ENCODE assay signal across 27 mouse cellular contexts in genomic region chr10:23938312-23938711, GRCm38 (mm10). TPM values are rescaled to one million over a fixed set of nuclear protein-coding genes. Genes with fewer than 3 reads are reported as not detected.
DNase-seq lines count a peak whose midpoint lies in the region; ATAC-seq lines count a peak whose summit lies in the region.
"Had no signal": no experiment of that assay in that cellular context is flagged by ENCODE, and none has a peak within 500 bp of the region (broad histone marks: within the 10 kb centered on the region; RNA-seq: fewer than 3 reads in every experiment).

TSS of gene Taar2 (plus strand) at chr10:23938572.

- 30% methylated on average over 6 of the region's 6 CpGs for WGBS in kidney, embryonic 14.5 days
- 27% methylated on average over 6 of the region's 6 CpGs for WGBS in midbrain, embryonic 16.5 days
- 65% methylated on average over 6 of the region's 6 CpGs for WGBS in midbrain, embryonic 10.5 days
- WGBS in neural tube, embryonic 14.5 days = 14% methylated on average over 6 of the region's 6 CpGs

- 0 out of 2 replicates have a peak, but pooled peaks have one; percentile 20 for ATAC-seq in cerebellum, adult (ENCODE audit: insufficient number of reproducible peaks, low FRiP score, low TSS enrichment)
- ATAC-seq in kidney, embryonic 14.5 days (ENCODE audit: low FRiP score, low TSS enrichment) = no peak
- peak; percentile 62; the same call in 1 of the 2 replicates for ATAC-seq in midbrain, embryonic 16.5 days
- ATAC-seq in neural tube, embryonic 14.5 days (ENCODE audit: low read depth) = peak; percentile 63
- ATAC-seq: forebrain, embryonic 14.5 days; intestine, postnatal 0 days; liver, postnatal 0 days had no signal

- H3K9ac ChIP-seq in kidney, embryonic 14.5 days (ENCODE audit: low read depth, low read length) = no peak within 1 kb of the TSS; the same call in 1 of the 2 replicates
- H3K9ac ChIP-seq in midbrain, embryonic 16.5 days (ENCODE audit: low read depth, low read length) = no peak within 1 kb of the TSS
- H3K9ac ChIP-seq in neural tube, embryonic 14.5 days (replicated peaks; ENCODE audit: low read depth, low read length) = no peak within 1 kb of the TSS
- H3K9ac ChIP-seq: limb, embryonic 12.5 days; liver, postnatal 0 days had no signal

- H3K4me2 ChIP-seq in kidney, embryonic 14.5 days (replicated peaks; ENCODE audit: low read depth, low read length) = 0 out of 2 replicates have a peak within 1 kb of the TSS, but pooled peaks have one; percentile 2
- peak within 1 kb of the TSS; percentile 32 for H3K4me2 ChIP-seq in midbrain, embryonic 16.5 days (ENCODE audit: low read length)
- H3K4me2 ChIP-seq in neural tube, embryonic 14.5 days (ENCODE audit: low read depth, low read length) = peak within 1 kb of the TSS; percentile 24; the same call in 1 of the 2 replicates
- H3K4me2 ChIP-seq: heart, embryonic 11.5 days; limb, embryonic 12.5 days; liver, embryonic 11.5 days had no signal

- no peaks in the 10 kb centered on the region for H3K27me3 ChIP-seq in kidney, embryonic 14.5 days (ENCODE audit: control insufficient read depth, insufficient read depth, low read length)
- no peaks in the 10 kb centered on the region for H3K27me3 ChIP-seq in midbrain, embryonic 16.5 days (ENCODE audit: control insufficient read depth, insufficient read depth, low read depth, low read length)
- no peaks in the 10 kb centered on the region for H3K27me3 ChIP-seq in midbrain, embryonic 10.5 days (ENCODE audit: low read depth, poor library complexity, severe bottlenecking)
- H3K27me3 ChIP-seq in neural tube, embryonic 14.5 days (ENCODE audit: control insufficient read depth, insufficient read depth, low read length) = no peaks in the 10 kb centered on the region
- H3K27me3 ChIP-seq: limb, embryonic 12.5 days had no signal

- H3K4me3 ChIP-seq in kidney, embryonic 14.5 days (ENCODE audit: low read length) = no peak within 1 kb of the TSS
- H3K4me3 ChIP-seq in midbrain, embryonic 16.5 days (ENCODE audit: low read depth, low read length) = no peak within 1 kb of the TSS
- H3K4me3 ChIP-seq in midbrain, embryonic 10.5 days = no peak within 1 kb of the TSS
- H3K4me3 ChIP-seq in neural tube, embryonic 14.5 days (ENCODE audit: low read depth, low read length) = no peak within 1 kb of the TSS
- H3K4me3 ChIP-seq: limb, embryonic 12.5 days had no signal

- H3K36me3 ChIP-seq in kidney, embryonic 14.5 days (ENCODE audit: control insufficient read depth, insufficient read depth, low read length) = no peaks in the 10 kb centered on the region
- H3K36me3 ChIP-seq in midbrain, embryonic 16.5 days (ENCODE audit: control insufficient read depth, insufficient read depth, low read length) = no peaks in the 10 kb centered on the region
- no peaks in the 10 kb centered on the region for H3K36me3 ChIP-seq in midbrain, embryonic 10.5 days
- H3K36me3 ChIP-seq in neural tube, embryonic 14.5 days (ENCODE audit: control insufficient read depth, insufficient read depth, low read length) = no peaks in the 10 kb centered on the region
- H3K36me3 ChIP-seq: limb, embryonic 12.5 days had no signal

- H3K9me3 ChIP-seq in kidney, embryonic 14.5 days (ENCODE audit: control insufficient read depth, low read length) = no peaks in the 10 kb centered on the region
- no peaks in the 10 kb centered on the region for H3K9me3 ChIP-seq in midbrain, embryonic 16.5 days (replicated peaks; ENCODE audit: control insufficient read depth, low read length, poor library complexity, severe bottlenecking)
- no peaks in the 10 kb centered on the region for H3K9me3 ChIP-seq in midbrain, embryonic 10.5 days (replicated peaks)
- H3K9me3 ChIP-seq in neural tube, embryonic 14.5 days (ENCODE audit: control insufficient read depth, low read length) = no peaks in the 10 kb centered on the region
- H3K9me3 ChIP-seq: limb, embryonic 12.5 days had no signal

- no peak for DNase-seq in cerebellum, adult 11-12 months
- no peak for DNase-seq in kidney, postnatal 25 days
- no peak for DNase-seq in midbrain, embryonic 10.5 days (ENCODE audit: low spot score)
- DNase-seq in heart, postnatal 36 days = no peak
- DNase-seq: adrenal gland, postnatal 25 days; cerebellum, adult 2 months; cerebellum, postnatal 25 days; gastrocnemius, postnatal 10 days; kidney, postnatal 4 days; liver, postnatal 0 days; lung, postnatal 10 days; right cerebral cortex, adult 18-20 months; right cerebral cortex, postnatal 4 days; thymus, postnatal 14 days had no signal

- H3K4me1 ChIP-seq in kidney, embryonic 14.5 days (ENCODE audit: control insufficient read depth, insufficient read depth, low read length) = no peaks in the 10 kb centered on the region
- H3K4me1 ChIP-seq in midbrain, embryonic 16.5 days (ENCODE audit: control insufficient read depth, insufficient read depth, low read length) = no peaks in the 10 kb centered on the region; the same call in 1 of the 2 replicates
- H3K4me1 ChIP-seq in midbrain, embryonic 10.5 days = peaks cover 8% of the 10 kb centered on the region; the same call in 1 of the 2 replicates
- no peaks in the 10 kb centered on the region for H3K4me1 ChIP-seq in neural tube, embryonic 14.5 days (ENCODE audit: control insufficient read depth, insufficient read depth, low read length)
- H3K4me1 ChIP-seq: limb, embryonic 12.5 days had no signal

- intact Hi-C loops in heart, postnatal 36 days (cut with DNase I) = no loop called here

- H3K27ac ChIP-seq in kidney, embryonic 14.5 days (ENCODE audit: low read depth, low read length) = no peak within 1 kb of the TSS
- H3K27ac ChIP-seq in midbrain, embryonic 16.5 days (ENCODE audit: low read length) = no peak within 1 kb of the TSS
- H3K27ac ChIP-seq in midbrain, embryonic 10.5 days (replicated peaks) = no peak within 1 kb of the TSS
- no peak within 1 kb of the TSS for H3K27ac ChIP-seq in neural tube, embryonic 14.5 days (ENCODE audit: low read depth, low read length)
- H3K27ac ChIP-seq: limb, embryonic 12.5 days had no signal

RNA-seq across cellular contexts. Expression of gene Taar2, which starts in this region (rescaled TPM):
- polyA plus RNA-seq in kidney, embryonic 14.5 days (2014; fragmentation: Nextera tagmentation; extraction: Ambion mirVana) = not detected in 2 replicates
- not detected in 2 replicates for polyA plus RNA-seq in midbrain, embryonic 16.5 days (2015; fragmentation: Nextera tagmentation; extraction: Ambion mirVana)
- polyA plus RNA-seq in midbrain, embryonic 10.5 days (2016; fragmentation: Nextera tagmentation; extraction: Ambion mirVana) = not detected in 2 replicates
- polyA plus RNA-seq in neural tube, embryonic 14.5 days (2014; fragmentation: Nextera tagmentation; extraction: Ambion mirVana) = 0.27 TPM in 1 of 2 replicates, not detected in the other
- total RNA-seq in heart, postnatal 36 days (2021) = not detected
- total RNA-seq: adrenal gland, postnatal 25 days; gastrocnemius, postnatal 10 days; left cerebral cortex, postnatal 14 days had no signal
- polyA plus RNA-seq: cerebellum, adult 2 months; embryonic facial prominence, embryonic 14.5 days; forebrain, embryonic 14.5 days; heart, embryonic 11.5 days; heart, postnatal 0 days; intestine, postnatal 0 days; limb, embryonic 12.5 days; liver, embryonic 11.5 days; liver, postnatal 0 days; stomach, embryonic 14.5 days had no signal

Comparison
In these comparisons a context has a peak if more than half of its experiments do, and no peak if none do; other contexts are left out.
1. Peak in ATAC-seq and H3K4me2 ChIP-seq in midbrain, embryonic 16.5 days; RNA of the gene not detected or under 1 TPM.
2. Peak in ATAC-seq and H3K4me2 ChIP-seq in neural tube, embryonic 14.5 days; RNA of the gene not detected or under 1 TPM.